In genomic region chr8:91613603-91614002, GRCm38 (mm10) we compare ENCODE assay signal across 15 mouse cellular contexts.
A peak's percentile ranks its signal among the peaks of the same experiment; 100 is the strongest.
DNase-seq lines count a peak whose midpoint lies in the region; ATAC-seq and TF ChIP-seq lines count a peak whose summit lies in the region.
"Had no signal": no experiment of that assay in that cellular context is flagged by ENCODE, and none has a peak within 500 bp of the region (broad histone marks: within the 10 kb centered on the region; RNA-seq: fewer than 3 reads in every experiment).

No protein-coding gene starts in this region.

- H3K4me2 ChIP-seq in hindbrain, embryonic 11.5 days (replicated peaks; ENCODE audit: low read depth, low read length): no peak overlapping the region
- H3K4me2 ChIP-seq in hindbrain, embryonic 16.5 days (ENCODE audit: low read length): no peak overlapping the region
- H3K4me2 ChIP-seq in midbrain, postnatal 0 days (ENCODE audit: low read depth, low read length, poor library complexity, severe bottlenecking): no peak overlapping the region
- no peak overlapping the region for H3K4me2 ChIP-seq in embryonic facial prominence, embryonic 13.5 days
- H3K4me2 ChIP-seq in midbrain, embryonic 13.5 days (replicated peaks): no peak overlapping the region
- no peak overlapping the region for H3K4me2 ChIP-seq in heart, embryonic 12.5 days
- H3K4me2 ChIP-seq: heart, embryonic 13.5 days; hindbrain, embryonic 15.5 days had no signal

- H3K27ac ChIP-seq in hindbrain, embryonic 11.5 days (ENCODE audit: low read depth, low read length): no peak overlapping the region
- H3K27ac ChIP-seq in hindbrain, embryonic 16.5 days (ENCODE audit: low read depth, low read length): no peak overlapping the region
- H3K27ac ChIP-seq in midbrain, embryonic 10.5 days (replicated peaks): no peak overlapping the region; the same call in 1 of the 2 replicates
- H3K27ac ChIP-seq in midbrain, postnatal 0 days (ENCODE audit: low read depth, low read length): no peak overlapping the region
- H3K27ac ChIP-seq in embryonic facial prominence, embryonic 13.5 days: peak overlapping the region; percentile 7; the same call in 1 of the 2 replicates
- H3K27ac ChIP-seq in midbrain, embryonic 13.5 days: peak overlapping the region; percentile 14; the same call in 1 of the 2 replicates
- no peak overlapping the region for H3K27ac ChIP-seq in heart, embryonic 12.5 days (ENCODE audit: poor library complexity, severe bottlenecking)
- H3K27ac ChIP-seq: heart, embryonic 13.5 days; hindbrain, embryonic 15.5 days had no signal

- WGBS in hindbrain, embryonic 11.5 days: 13% methylated on average over 9 of the region's 9 CpGs
- 37% methylated on average over 9 of the region's 9 CpGs for WGBS in hindbrain, embryonic 16.5 days
- 22% methylated on average over 9 of the region's 9 CpGs for WGBS in midbrain, embryonic 10.5 days
- WGBS in midbrain, postnatal 0 days: 52% methylated on average over 9 of the region's 9 CpGs
- WGBS in embryonic facial prominence, embryonic 13.5 days: 11% methylated on average over 9 of the region's 9 CpGs
- WGBS in midbrain, embryonic 13.5 days: 15% methylated on average over 9 of the region's 9 CpGs
- WGBS in heart, embryonic 12.5 days: 42% methylated on average over 9 of the region's 9 CpGs

- no peak overlapping the region for H3K4me3 ChIP-seq in hindbrain, embryonic 11.5 days (ENCODE audit: low read depth, low read length)
- H3K4me3 ChIP-seq in hindbrain, embryonic 16.5 days (ENCODE audit: low read length): no peak overlapping the region
- no peak overlapping the region for H3K4me3 ChIP-seq in midbrain, embryonic 10.5 days
- no peak overlapping the region for H3K4me3 ChIP-seq in midbrain, postnatal 0 days (ENCODE audit: low read depth, low read length)
- H3K4me3 ChIP-seq in embryonic facial prominence, embryonic 13.5 days: no peak overlapping the region
- H3K4me3 ChIP-seq in midbrain, embryonic 13.5 days (replicated peaks): no peak overlapping the region
- no peak overlapping the region for H3K4me3 ChIP-seq in heart, embryonic 12.5 days
- H3K4me3 ChIP-seq: heart, embryonic 13.5 days; hindbrain, embryonic 15.5 days had no signal

- DNase-seq in hindbrain, embryonic 11.5 days (ENCODE audit: low spot score): peak; percentile 41
- DNase-seq in midbrain, embryonic 10.5 days (ENCODE audit: low spot score): peak; percentile 48
- no peak for DNase-seq in midbrain, postnatal 0 days (ENCODE audit: low spot score)
- no peak for DNase-seq in adrenal gland, postnatal 25 days
- DNase-seq: adrenal gland, postnatal 14 days; cerebellum, adult 11 months; gastrocnemius, postnatal 10 days; right cerebral cortex, postnatal 25 days had no signal

- no peaks in the 10 kb centered on the region for H3K36me3 ChIP-seq in hindbrain, embryonic 11.5 days (ENCODE audit: control insufficient read depth, insufficient read depth, low read length)
- H3K36me3 ChIP-seq in hindbrain, embryonic 16.5 days (ENCODE audit: control insufficient read depth, insufficient read depth, low read length): no peaks in the 10 kb centered on the region
- H3K36me3 ChIP-seq in midbrain, embryonic 10.5 days: no peaks in the 10 kb centered on the region
- no peaks in the 10 kb centered on the region for H3K36me3 ChIP-seq in midbrain, postnatal 0 days (ENCODE audit: insufficient read depth, low read length)
- no peaks in the 10 kb centered on the region for H3K36me3 ChIP-seq in embryonic facial prominence, embryonic 13.5 days
- H3K36me3 ChIP-seq in midbrain, embryonic 13.5 days: no peaks in the 10 kb centered on the region
- no peaks in the 10 kb centered on the region for H3K36me3 ChIP-seq in heart, embryonic 12.5 days
- H3K36me3 ChIP-seq: heart, embryonic 13.5 days; hindbrain, embryonic 15.5 days had no signal

- H3K9me3 ChIP-seq in hindbrain, embryonic 11.5 days (ENCODE audit: control insufficient read depth, low read length): no peaks in the 10 kb centered on the region
- no peaks in the 10 kb centered on the region for H3K9me3 ChIP-seq in hindbrain, embryonic 16.5 days (ENCODE audit: control insufficient read depth, low read length)
- H3K9me3 ChIP-seq in midbrain, embryonic 10.5 days (replicated peaks): no peaks in the 10 kb centered on the region
- H3K9me3 ChIP-seq in midbrain, postnatal 0 days (ENCODE audit: low read length): no peaks in the 10 kb centered on the region
- no peaks in the 10 kb centered on the region for H3K9me3 ChIP-seq in embryonic facial prominence, embryonic 13.5 days
- H3K9me3 ChIP-seq in midbrain, embryonic 13.5 days: no peaks in the 10 kb centered on the region
- H3K9me3 ChIP-seq in heart, embryonic 12.5 days (replicated peaks): no peaks in the 10 kb centered on the region
- H3K9me3 ChIP-seq: heart, embryonic 13.5 days; hindbrain, embryonic 15.5 days had no signal

- H3K9ac ChIP-seq in hindbrain, embryonic 11.5 days (ENCODE audit: low read depth, low read length): no peak overlapping the region
- H3K9ac ChIP-seq in hindbrain, embryonic 16.5 days (ENCODE audit: low read depth, low read length): no peak overlapping the region
- H3K9ac ChIP-seq in midbrain, postnatal 0 days (replicated peaks; ENCODE audit: low read length, poor library complexity, severe bottlenecking): no peak overlapping the region
- no peak overlapping the region for H3K9ac ChIP-seq in embryonic facial prominence, embryonic 13.5 days
- no peak overlapping the region for H3K9ac ChIP-seq in midbrain, embryonic 13.5 days (replicated peaks)
- no peak overlapping the region for H3K9ac ChIP-seq in heart, embryonic 12.5 days
- H3K9ac ChIP-seq: heart, embryonic 13.5 days; hindbrain, embryonic 15.5 days had no signal

- no peak for ATAC-seq in hindbrain, embryonic 11.5 days (ENCODE audit: low FRiP score)
- no peak for ATAC-seq in hindbrain, embryonic 16.5 days
- ATAC-seq in midbrain, postnatal 0 days (ENCODE audit: low FRiP score): no peak
- no peak for ATAC-seq in embryonic facial prominence, embryonic 13.5 days (ENCODE audit: insufficient number of reproducible peaks, insufficient read depth, low FRiP score, low TSS enrichment, low read depth)
- no peak for ATAC-seq in midbrain, embryonic 13.5 days
- no peak for ATAC-seq in heart, embryonic 12.5 days (ENCODE audit: insufficient number of reproducible peaks, low FRiP score)
- ATAC-seq: forebrain, embryonic 16.5 days had no signal

- TF ChIP-seq CTCF in midbrain, postnatal 0 days (IDR thresholded peaks at IDR 0.05): no peak

- H3K4me1 ChIP-seq in hindbrain, embryonic 11.5 days (replicated peaks; ENCODE audit: control insufficient read depth, insufficient read depth, low read length): peaks cover 27% of the 10 kb centered on the region
- H3K4me1 ChIP-seq in hindbrain, embryonic 16.5 days (ENCODE audit: control insufficient read depth, insufficient read depth, low read depth, low read length): peaks cover 32% of the 10 kb centered on the region
- H3K4me1 ChIP-seq in midbrain, embryonic 10.5 days: peaks cover 66% of the 10 kb centered on the region
- H3K4me1 ChIP-seq in midbrain, postnatal 0 days (ENCODE audit: insufficient read depth, low read length): peaks cover 23% of the 10 kb centered on the region; the same call in 1 of the 2 replicates
- peaks cover 76% of the 10 kb centered on the region for H3K4me1 ChIP-seq in embryonic facial prominence, embryonic 13.5 days
- H3K4me1 ChIP-seq in midbrain, embryonic 13.5 days (replicated peaks): peaks cover 70% of the 10 kb centered on the region
- peaks cover 34% of the 10 kb centered on the region for H3K4me1 ChIP-seq in heart, embryonic 12.5 days (replicated peaks)

- no peaks in the 10 kb centered on the region for H3K27me3 ChIP-seq in hindbrain, embryonic 11.5 days (ENCODE audit: control insufficient read depth, insufficient read depth, low read length)
- peaks cover 3% of the 10 kb centered on the region for H3K27me3 ChIP-seq in hindbrain, embryonic 16.5 days (replicated peaks; ENCODE audit: control insufficient read depth, insufficient read depth, low read length)
- H3K27me3 ChIP-seq in midbrain, embryonic 10.5 days (ENCODE audit: low read depth, poor library complexity, severe bottlenecking): peaks cover 29% of the 10 kb centered on the region
- H3K27me3 ChIP-seq in midbrain, postnatal 0 days (ENCODE audit: insufficient read depth, low read length): no peaks in the 10 kb centered on the region
- peaks cover 51% of the 10 kb centered on the region for H3K27me3 ChIP-seq in embryonic facial prominence, embryonic 13.5 days
- peaks cover 29% of the 10 kb centered on the region for H3K27me3 ChIP-seq in midbrain, embryonic 13.5 days
- H3K27me3 ChIP-seq in heart, embryonic 12.5 days (replicated peaks): no peaks in the 10 kb centered on the region
- H3K27me3 ChIP-seq: heart, embryonic 13.5 days had no signal

Comparison
In these comparisons a context has a peak if more than half of its experiments do, and no peak if none do; other contexts are left out.
1. DNase-seq: peak in hindbrain, embryonic 11.5 days (single experiment) and midbrain, embryonic 10.5 days (single experiment); none in midbrain, postnatal 0 days (single experiment) and adrenal gland, postnatal 25 days (single experiment).
2. H3K27ac ChIP-seq: peak in embryonic facial prominence, embryonic 13.5 days (single experiment) and midbrain, embryonic 13.5 days (single experiment); none in hindbrain, embryonic 11.5 days (single experiment), hindbrain, embryonic 16.5 days (single experiment), midbrain, embryonic 10.5 days (single experiment), midbrain, postnatal 0 days (single experiment) and heart, embryonic 12.5 days (single experiment).